Mouse (Mus musculus) neural tube, embryonic 12.5 days (tissue): ENCODE measurements around the gene Hba-a2. TPM values are rescaled to one million over a fixed set of nuclear protein-coding genes. Genes with fewer than 3 reads are reported as not detected.
A peak's percentile ranks its signal among the peaks of the same experiment; 100 is the strongest.

ENCODE experiments used
- ATAC-seq: fragments of 200-750 bp; cut with Nextera tagmentation; 2 replicates; pipeline ENCODE4 v1.8.0; 2017; ENCODE audit warnings: low read depth, mild to moderate bottlenecking, moderate TSS enrichment, moderate library complexity; ENCODE audit not compliant: low FRiP score
- H3K27ac ChIP-seq: fragments of 300-500 bp; sonication (generic); 2 replicates; pipeline ENCODE4 v1.5.1; 2016
- H3K27me3 ChIP-seq: fragments of 300-500 bp; sonication (generic); replicated peaks from 2 replicates; pipeline ENCODE4 v1.6.1; 2016; ENCODE audit warnings: mild to moderate bottlenecking
- H3K36me3 ChIP-seq: fragments of 300-500 bp; sonication (generic); 2 replicates; pipeline ENCODE4 v1.6.1; 2016; ENCODE audit warnings: mild to moderate bottlenecking
- H3K4me1 ChIP-seq: fragments of 300-500 bp; sonication (generic); 2 replicates; pipeline ENCODE4 v1.6.1; 2016
- H3K4me2 ChIP-seq: fragments of 300-500 bp; sonication (generic); replicated peaks from 2 replicates; pipeline ENCODE4 v1.6.1; 2016; ENCODE audit warnings: mild to moderate bottlenecking
- H3K4me3 ChIP-seq: fragments of 300-500 bp; sonication (generic); 2 replicates; pipeline ENCODE4 v1.5.1; 2016
- H3K9ac ChIP-seq: fragments of 300-500 bp; sonication (generic); 2 replicates; pipeline ENCODE4 v1.6.1; 2016; ENCODE audit warnings: mild to moderate bottlenecking
- H3K9me3 ChIP-seq: fragments of 300-500 bp; sonication (generic); 2 replicates; pipeline ENCODE4 v1.6.1; 2016; ENCODE audit warnings: mild to moderate bottlenecking
- WGBS: fragments of 180-500 bp; shearing (Covaris S2); methylation state at CpG from one replicate; pipeline ENCODE4 v1.1.7; 2016; 5-methylcytosine and 5-hydroxymethylcytosine counted together
- polyA plus RNA-seq: library from polyadenylated mRNA; unstranded; fragments of >200 nt; fragmentation: Nextera tagmentation; extraction: Ambion mirVana; gene quantifications from 2 replicates; pipeline ENCODE4 v1.2.1, GENCODE M21; 2016

Hba-a2 gene
- polyA plus RNA-seq, 1 experiment from 2014 or later, result 5,164 TPM

DNA sequence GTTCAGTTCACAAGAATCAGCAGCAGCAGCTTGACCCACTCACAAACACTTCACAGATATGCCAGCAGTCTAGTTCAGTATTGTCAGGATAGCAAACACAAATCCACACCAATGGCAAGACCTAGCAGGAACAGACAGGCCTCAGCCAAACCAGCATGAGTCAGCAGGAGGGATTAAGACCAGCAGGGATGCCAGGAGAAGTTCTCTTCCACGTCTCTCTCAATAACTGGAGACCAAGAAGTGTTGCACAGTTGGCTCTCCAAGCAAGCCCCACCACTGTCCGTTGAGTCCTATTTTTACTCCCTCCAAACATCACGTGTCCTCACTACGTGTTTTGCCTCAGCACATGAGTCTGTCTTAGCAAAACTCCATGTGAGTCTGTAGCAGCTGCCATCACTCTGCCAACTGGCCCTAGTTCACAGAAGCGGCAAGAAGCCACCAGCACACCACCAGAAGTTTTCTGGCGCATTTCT, 40.2 kb downstream of the Hba-a2 start:
- Histone ChIP-seq H3K9ac (no peak overlapping the region), H3K4me1 (no peaks in the 10 kb centered on the region), H3K27ac (no peak overlapping the region), H3K27me3 (no peaks in the 10 kb centered on the region), H3K4me3 (no peak overlapping the region), H3K9me3 (no peaks in the 10 kb centered on the region), H3K4me2 (no peak overlapping the region), H3K36me3 (no peaks in the 10 kb centered on the region)
- WGBS, result 86% methylated on average over 6 of the region's 6 CpGs
- ATAC-seq, result no peak

GRCm38 (mm10) chr11:32339131-32339531, 42.8 kb downstream of the Hba-a2 start:
- Histone ChIP-seq H3K4me1 (no peaks in the 10 kb centered on the region), H3K27ac (no peak overlapping the region), H3K4me2 (no peak overlapping the region), H3K36me3 (no peaks in the 10 kb centered on the region), H3K9me3 (no peaks in the 10 kb centered on the region), H3K27me3 (no peaks in the 10 kb centered on the region), H3K4me3 (no peak overlapping the region), H3K9ac (no peak overlapping the region)
- WGBS, result 81% methylated on average over 2 of the region's 2 CpGs
- no peak for ATAC-seq

DNA sequence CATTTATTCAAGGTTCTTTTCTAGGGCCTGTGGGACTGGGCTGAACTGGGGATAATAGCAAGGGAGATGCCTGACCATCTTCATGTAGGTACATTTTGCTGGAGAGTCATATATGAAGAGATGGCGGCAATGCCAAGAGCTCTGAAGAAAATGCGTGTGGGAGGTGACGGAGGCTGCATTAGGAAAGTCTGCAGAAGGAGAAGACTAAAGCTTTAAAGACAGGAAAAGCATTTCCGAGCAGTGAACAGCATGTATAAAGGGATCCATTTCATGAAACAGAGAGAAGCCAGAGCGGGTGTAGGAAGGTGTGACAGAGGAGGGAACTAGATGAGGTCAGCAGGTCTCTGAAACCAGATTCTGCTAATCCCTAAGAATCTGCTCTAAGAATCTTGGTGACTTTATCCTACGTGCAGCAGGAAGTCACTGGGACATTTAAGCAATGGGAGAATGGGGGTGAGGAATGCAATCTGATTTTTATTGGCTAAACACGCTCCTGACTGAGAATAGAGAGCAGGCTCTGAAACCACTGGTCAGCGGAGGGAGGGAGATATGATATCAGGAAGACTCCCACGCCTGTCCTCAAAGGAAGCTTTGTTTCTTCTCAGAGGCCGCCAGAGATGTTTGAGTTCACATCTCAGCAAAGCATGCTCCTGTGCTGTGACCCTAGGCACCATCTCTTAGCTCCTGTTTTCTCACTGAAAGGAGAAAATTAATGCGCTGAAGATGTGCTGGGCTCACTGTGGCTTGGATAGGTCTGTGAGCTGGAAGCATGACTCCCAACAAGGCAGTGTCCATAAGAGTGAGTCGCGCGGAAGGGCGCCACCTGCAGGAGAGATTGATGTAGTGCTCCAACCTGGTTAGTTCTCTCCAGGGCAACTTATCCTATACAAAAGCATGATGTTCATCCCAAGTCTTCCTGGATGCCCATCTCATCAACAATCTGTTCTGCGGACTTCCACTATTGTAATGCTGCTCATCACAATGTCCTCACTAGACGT, 44.5 kb downstream of the Hba-a2 start:
- 46% methylated on average over 17 of the region's 17 CpGs for WGBS
- H3K4me1 ChIP-seq, result no peaks in the 10 kb centered on the region
- ATAC-seq, result peak; percentile 65; the same call in 1 of the 2 replicates
- no peaks in the 10 kb centered on the region for H3K36me3 ChIP-seq
- no peak overlapping the region for H3K4me2 ChIP-seq
- no peak overlapping the region for H3K27ac ChIP-seq
- no peak overlapping the region for H3K4me3 ChIP-seq
- H3K9ac ChIP-seq, result no peak overlapping the region
- no peaks in the 10 kb centered on the region for H3K27me3 ChIP-seq
- H3K9me3 ChIP-seq, result no peaks in the 10 kb centered on the region

DNA sequence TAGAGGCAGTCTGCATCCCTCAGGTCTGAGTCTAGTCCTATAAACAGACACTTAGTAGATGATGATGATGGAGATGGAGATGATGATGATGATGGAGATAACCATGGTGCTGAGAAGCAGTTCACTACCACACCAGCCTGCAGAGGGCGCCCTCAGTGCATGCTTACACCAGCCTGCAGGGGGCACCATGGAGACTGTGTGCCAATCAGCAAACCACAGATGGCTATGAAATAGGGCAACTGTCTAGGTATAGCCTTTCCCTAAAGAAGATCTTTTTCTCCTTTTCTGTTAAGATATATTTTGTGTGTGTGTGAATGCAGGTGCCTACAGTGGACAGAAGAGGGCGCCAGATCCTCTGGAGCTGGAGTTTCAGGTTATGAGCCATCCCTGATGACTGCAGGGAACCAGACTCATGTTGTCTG, 46.5 kb downstream of the Hba-a2 start:
- H3K4me3 ChIP-seq, result no peak overlapping the region
- WGBS, result 19% methylated on average over 2 of the region's 2 CpGs
- peaks cover 8% of the 10 kb centered on the region; the same call in 1 of the 2 replicates for H3K4me1 ChIP-seq
- no peak for ATAC-seq
- no peaks in the 10 kb centered on the region for H3K36me3 ChIP-seq
- H3K27me3 ChIP-seq, result no peaks in the 10 kb centered on the region
- no peak overlapping the region for H3K9ac ChIP-seq
- H3K4me2 ChIP-seq, result no peak overlapping the region
- no peak overlapping the region for H3K27ac ChIP-seq
- H3K9me3 ChIP-seq, result no peaks in the 10 kb centered on the region

DNA sequence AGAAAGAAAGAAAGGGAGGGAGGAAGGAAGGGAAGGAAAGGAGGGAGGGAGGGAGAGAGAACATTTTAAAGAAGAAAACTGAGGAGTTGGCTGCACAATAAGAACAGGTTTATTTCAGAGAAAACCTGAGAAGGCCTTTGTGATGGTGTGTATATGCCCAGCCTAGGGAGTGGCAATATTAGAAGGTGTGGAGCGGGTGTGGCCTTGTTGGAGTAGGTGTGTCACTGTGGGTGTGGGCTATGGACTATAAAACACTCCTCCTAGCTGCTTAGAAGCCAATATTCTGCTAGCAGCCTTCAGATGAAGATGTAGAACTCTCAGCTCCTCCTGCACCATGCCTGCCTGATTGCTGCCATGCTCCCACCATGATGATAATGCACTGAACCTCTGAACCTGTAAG, 47.1 kb downstream of the Hba-a2 start:
- 94% methylated on average over 1 of the region's 1 CpGs for WGBS
- H3K4me3 ChIP-seq, result no peak overlapping the region
- no peaks in the 10 kb centered on the region for H3K9me3 ChIP-seq
- H3K4me1 ChIP-seq, result peaks cover 12% of the 10 kb centered on the region
- H3K4me2 ChIP-seq, result no peak overlapping the region
- ATAC-seq, result no peak
- no peaks in the 10 kb centered on the region for H3K36me3 ChIP-seq
- no peak overlapping the region for H3K9ac ChIP-seq
- no peaks in the 10 kb centered on the region for H3K27me3 ChIP-seq
- H3K27ac ChIP-seq, result no peak overlapping the region

DNA sequence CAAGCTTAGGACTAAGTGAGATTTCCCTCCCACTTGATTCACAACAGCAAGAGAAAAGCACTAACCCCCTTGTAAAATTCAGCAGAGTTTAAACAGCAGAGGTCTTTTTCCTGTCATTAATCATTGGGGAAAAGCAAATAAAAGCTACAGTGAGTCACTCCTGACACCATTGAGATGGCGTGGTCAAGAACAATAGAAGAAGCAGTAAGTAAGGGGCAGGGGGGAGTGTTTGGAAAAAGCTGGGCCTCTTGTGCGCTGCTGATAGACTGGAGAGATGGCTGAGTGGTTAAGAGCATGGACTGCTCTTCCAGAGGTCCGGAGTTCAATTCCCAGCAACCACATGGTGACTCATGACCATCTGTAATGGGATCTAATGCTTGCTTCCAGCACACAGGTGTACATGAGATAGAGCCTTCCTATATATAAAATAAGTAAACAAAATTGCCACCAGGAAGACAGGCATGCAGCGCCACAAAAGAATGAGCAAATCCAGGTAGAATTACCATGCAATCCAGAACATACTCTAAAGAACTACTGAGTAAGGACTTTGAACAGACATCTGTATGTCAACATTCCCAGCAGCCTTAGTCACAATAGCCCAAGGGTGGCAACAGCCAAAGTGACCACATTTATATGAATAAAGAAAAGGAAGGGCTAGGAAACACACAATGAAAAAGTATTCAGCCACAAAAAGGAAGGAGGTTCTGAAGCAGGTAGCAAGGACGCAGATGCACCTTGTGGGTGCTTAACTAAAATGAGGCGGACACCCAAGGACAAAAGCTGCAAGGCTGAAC, 49.4 kb downstream of the Hba-a2 start:
- Histone ChIP-seq H3K4me3 (no peak overlapping the region), H3K27me3 (no peaks in the 10 kb centered on the region), H3K27ac (no peak overlapping the region), H3K9me3 (no peaks in the 10 kb centered on the region), H3K9ac (no peak overlapping the region), H3K36me3 (peaks cover 4% of the 10 kb centered on the region; the same call in 1 of the 2 replicates), H3K4me2 (no peak overlapping the region), H3K4me1 (peaks cover 35% of the 10 kb centered on the region)
- ATAC-seq, result no peak
- 58% methylated on average over 6 of the region's 6 CpGs for WGBS

Other genes with a start within 250 kb of the Hba-a2 start
- gene Il9r, start 96.2 kb upstream of the Hba-a2 start, polyA plus RNA-seq, result 0.08 TPM in 1 of 2 replicates, not detected in the other
- gene Snrnp25, start 91.1 kb upstream of the Hba-a2 start, polyA plus RNA-seq, result 52.8 and 59.3 TPM in 2 replicates
- 26.4 and 32.9 TPM in 2 replicates for gene Rhbdf1, start 74.2 kb upstream of the Hba-a2 start, polyA plus RNA-seq
- 30.3 and 30.7 TPM in 2 replicates for gene Mpg, start 70.0 kb upstream of the Hba-a2 start, polyA plus RNA-seq
- 41.9 and 46.9 TPM in 2 replicates for gene Nprl3, start 28.8 kb upstream of the Hba-a2 start, polyA plus RNA-seq
- 1,310 and 1,360 TPM in 2 replicates for gene Hba-x, start 20.1 kb upstream of the Hba-a2 start, polyA plus RNA-seq
- gene Hba-a1, start 13.0 kb upstream of the Hba-a2 start, polyA plus RNA-seq, result 2,385 and 2,610 TPM in 2 replicates
- 3.2 and 3.3 TPM in 2 replicates for gene Hbq1b, start 9.5 kb upstream of the Hba-a2 start, polyA plus RNA-seq
- 0.41 and 0.65 TPM in 2 replicates for gene Hbq1a, start 3.6 kb downstream of the Hba-a2 start, polyA plus RNA-seq
- gene Sh3pxd2b, start 51.3 kb downstream of the Hba-a2 start, polyA plus RNA-seq, result 24.6 and 25.0 TPM in 2 replicates
- gene Ubtd2, start 158.9 kb downstream of the Hba-a2 start, polyA plus RNA-seq, result 57.4 and 60.6 TPM in 2 replicates
- 0.51 TPM in 1 of 2 replicates, not detected in the other for gene Efcab9, start 235.6 kb downstream of the Hba-a2 start, polyA plus RNA-seq
- 3.2 and 4.1 TPM in 2 replicates for gene Stk10, start 236.8 kb downstream of the Hba-a2 start, polyA plus RNA-seq